Mouse (Mus musculus) thymus, postnatal 10 days (tissue): ENCODE data around the gene Fxyd1.

Experiments
- DNase-seq, 2 experiments: peaks; one replicate each; pipeline ENCODE4 v3.0.0; 2021; ENCODE audit warnings: low spot score in 2 of 2

Gene Fxyd1

DNA sequence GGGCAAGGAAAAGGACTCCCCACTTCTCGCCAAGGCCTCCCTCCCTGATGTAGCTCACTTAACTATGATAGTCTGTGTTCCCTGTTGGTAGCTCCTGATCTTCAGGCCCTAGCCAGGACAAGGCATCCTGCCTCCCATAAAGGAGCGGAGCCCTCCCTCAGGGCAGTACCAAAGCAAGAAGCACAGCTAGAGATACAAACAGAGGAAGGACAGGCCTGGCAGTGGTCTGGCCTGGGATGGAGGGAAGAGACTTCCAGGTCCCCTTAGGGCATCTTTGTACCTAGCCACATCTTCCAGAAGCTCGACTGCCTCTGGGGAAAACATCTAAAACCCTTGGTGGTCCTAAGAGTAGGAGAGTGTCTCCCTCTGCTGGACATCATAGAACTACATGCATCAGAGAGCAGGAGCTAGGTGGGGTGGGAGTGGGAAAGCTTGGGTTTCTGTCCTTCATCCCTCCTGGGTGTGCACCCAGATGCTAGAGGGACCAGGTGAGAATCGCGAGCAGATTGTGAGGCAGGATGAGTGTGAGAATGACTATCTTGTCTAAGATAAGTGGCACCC lies 21.0 kb upstream of the Fxyd1 start:
- DNase-seq = peak in 1 of 2 experiments; percentile 47

GRCm38 (mm10) chr7:31077470-31077869 lies 20.5 kb upstream of the Fxyd1 start:
- DNase-seq = no peak

GRCm38 (mm10) chr7:31076492-31076891 lies 19.5 kb upstream of the Fxyd1 start, which contains the start of gene Fxyd3:
Gene Fxyd3 (minus strand): TSS chr7:31076704.
- DNase-seq = no peak

DNA sequence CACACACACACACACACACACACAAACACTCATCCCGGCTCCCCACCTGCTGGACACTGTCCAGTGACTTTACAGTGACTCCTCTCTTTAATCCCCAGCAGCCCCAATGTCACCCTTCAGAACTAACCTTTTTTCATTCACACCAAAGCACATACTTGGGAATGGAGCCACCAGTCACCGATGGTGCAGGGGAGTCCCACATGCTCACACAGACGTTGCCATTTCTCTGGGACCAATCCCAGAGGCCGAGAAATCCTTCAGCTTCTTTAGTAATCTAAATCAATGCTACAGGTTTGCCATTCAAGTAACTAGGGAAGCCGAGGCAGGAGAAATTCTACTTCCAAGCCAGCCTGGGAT lies 17.7 kb upstream of the Fxyd1 start:
- DNase-seq = no peak

DNA sequence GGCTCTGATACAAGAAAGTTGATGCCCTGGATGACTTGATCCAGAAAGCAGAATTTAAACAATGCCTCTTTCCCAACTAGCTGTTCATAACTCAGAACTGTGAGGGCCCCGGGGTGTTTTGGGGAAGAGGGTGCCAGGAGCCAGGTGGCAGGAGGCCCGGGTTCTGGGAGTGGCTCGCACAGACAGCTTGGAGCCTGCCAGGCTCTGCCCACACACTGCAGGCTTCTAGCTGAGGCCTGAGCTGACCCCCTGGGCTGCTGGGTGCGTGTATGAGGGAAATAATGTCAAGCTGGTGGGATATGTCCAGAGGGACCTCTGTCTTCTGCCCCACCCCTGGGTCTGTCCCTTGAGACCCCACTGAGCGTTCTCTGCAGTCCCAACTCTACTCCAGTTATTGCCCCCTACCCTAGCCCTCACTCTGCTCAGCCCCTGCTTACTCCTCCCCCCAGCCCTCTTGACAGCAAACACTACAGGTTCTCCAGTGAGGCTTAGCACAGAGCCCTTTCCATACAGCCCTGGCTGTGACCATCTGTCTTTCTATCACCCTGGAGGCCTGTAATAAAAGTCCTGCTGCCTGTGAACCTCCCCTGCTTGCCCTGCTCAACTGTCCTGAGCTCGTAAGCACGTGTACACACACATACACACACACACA lies 17.2 kb upstream of the Fxyd1 start:
- no peak for DNase-seq

- no peak for DNase-seq
Measured at GRCm38 (mm10) chr7:31073546-31073945, 16.5 kb upstream of the Fxyd1 start.

DNA sequence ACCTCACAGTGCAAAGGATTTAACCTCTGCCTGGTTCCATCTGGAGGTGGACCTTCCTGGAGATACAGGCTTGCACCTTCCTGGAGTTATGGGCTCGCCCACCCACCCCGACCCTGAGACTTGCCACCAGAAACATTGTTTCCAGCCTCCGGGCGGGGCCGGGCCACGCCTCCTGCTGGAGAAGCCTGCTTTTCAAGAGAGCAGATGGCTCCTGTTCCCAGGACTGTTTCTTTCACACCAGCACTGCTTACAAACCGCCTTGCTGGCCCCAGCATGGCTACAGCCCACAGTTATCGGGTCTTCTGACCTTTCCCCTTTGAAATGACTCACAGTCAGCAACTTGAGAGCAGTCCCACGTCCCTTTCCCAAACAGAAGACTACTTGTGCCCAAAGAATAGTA lies 15.3 kb upstream of the Fxyd1 start:
- DNase-seq = no peak

GRCm38 (mm10) chr7:31070324-31070723 lies 13.3 kb upstream of the Fxyd1 start:
- no peak for DNase-seq

- no peak for DNase-seq
Measured at GRCm38 (mm10) chr7:31069491-31069890, 12.5 kb upstream of the Fxyd1 start.

- no peak for DNase-seq
Measured at GRCm38 (mm10) chr7:31067836-31068235, 10.8 kb upstream of the Fxyd1 start.

DNA sequence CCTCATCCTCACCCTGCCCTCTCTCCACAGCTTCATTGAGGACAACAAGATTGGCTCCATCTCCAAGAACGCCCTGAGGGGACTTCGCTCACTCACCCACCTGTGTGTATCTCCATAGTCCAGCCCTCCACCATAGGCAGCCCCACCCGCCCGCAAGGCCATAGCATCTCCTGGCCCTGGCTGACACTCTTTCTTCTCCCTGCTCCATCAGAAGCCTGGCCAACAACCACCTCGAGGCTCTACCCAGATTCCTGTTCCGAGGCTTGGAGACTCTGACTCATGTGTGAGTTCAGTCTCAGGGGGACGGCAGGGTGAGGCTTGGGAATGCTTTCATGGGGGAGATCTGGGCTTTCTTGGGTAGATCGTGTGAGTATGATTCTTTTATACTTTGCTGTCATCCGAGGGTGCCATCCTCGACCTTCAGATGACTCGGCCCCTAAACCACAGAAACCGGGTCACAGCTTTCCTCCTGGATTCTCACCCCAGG lies 6.1 kb upstream of the Fxyd1 start:
- DNase-seq = no peak

DNA sequence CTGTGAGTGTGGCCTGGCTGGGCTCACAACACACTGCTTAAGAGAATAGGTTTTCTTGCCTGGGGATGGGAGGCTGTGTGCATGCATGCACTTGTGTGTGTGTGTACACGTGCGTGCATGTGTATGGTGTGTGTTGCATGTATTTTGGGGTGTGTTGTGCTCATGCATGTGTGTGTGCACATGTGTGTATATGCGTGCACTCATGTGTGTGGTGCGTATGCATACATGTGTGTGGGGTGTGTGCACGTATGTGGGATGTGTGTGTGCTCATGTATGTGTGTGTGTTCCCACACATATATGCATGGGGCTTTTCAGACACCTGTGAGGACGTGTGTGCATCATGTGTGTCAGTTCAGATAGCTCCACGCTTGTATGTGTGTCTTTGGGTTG lies 3.6 kb upstream of the Fxyd1 start:
- no peak for DNase-seq

GRCm38 (mm10) chr7:31059919-31060620 lies 3.1 kb upstream of the Fxyd1 start:
- no peak for DNase-seq

DNA sequence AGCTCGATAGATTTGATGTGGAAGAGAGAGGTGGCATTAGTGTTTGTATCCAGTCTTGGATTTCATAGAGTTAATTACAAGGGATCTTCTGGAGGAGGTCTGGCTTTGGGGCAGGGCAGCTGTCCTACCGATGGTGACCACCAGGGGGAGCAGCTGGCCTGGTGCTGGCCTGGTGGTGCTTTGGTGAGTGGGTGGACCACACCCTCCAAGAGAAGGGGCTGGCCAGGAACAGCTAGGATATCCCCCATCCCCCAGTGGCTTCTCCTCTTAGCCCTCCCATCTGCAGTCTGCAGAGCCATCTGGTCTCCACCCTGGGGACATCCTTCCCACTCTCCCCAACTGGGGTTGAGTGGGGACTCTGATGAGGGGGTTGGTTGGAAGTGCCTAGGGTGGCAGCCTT lies 2.1 kb upstream of the Fxyd1 start, which contains the start of gene Lgi4:
Lgi4 (plus strand) TSS at position 235 of the 400 bp plus-strand sequence.
- DNase-seq = peak in 1 of 2 experiments; percentile 74

- no peak for DNase-seq
Measured at GRCm38 (mm10) chr7:31058211-31058610, 1.2 kb upstream of the Fxyd1 start.

DNA sequence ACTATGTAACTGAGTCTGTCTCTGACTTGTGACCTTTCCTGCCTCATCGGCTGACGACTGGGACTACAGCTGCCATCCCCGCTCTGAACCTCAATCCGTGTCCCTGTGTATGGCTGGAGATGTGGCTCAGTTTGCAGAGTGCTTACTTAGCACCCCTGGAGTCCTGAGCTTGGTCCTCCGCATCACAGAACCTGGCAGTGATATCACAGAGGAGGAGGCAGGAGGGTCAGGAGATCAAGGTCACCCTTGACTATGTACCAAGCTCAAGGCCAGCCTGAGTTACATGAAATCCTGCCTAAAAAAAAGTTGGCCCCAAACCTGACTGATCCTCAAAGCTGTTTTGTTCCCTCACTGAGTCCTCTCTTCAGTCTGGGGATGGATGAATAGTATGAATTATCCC lies 731 bp upstream of the Fxyd1 start:
- DNase-seq = no peak

- DNase-seq = no peak
Measured at GRCm38 (mm10) chr7:31056448-31056847, 551 bp downstream of the Fxyd1 start.

DNA sequence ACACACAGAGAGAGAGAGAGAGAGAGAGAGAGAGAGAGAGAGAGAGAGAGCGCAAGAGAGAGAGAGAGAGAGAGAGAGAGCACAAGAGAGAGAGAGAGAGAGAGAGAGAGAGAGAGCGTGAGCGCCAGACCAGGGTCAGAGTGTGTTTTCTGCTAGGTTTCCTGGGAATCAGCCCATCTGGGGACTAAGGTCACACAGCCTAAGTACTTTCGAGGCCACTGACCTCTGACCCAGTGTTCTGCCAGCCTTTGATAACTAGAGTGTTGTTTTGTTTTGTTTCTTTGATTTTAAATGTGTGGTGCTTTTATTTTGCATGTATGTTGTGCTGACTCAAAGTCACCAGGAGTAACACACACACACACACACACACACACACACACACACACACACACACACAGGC lies 1.1 kb downstream of the Fxyd1 start:
- no peak for DNase-seq

GRCm38 (mm10) chr7:31055354-31055824 lies 1.6 kb downstream of the Fxyd1 start:
- DNase-seq = no peak

DNA sequence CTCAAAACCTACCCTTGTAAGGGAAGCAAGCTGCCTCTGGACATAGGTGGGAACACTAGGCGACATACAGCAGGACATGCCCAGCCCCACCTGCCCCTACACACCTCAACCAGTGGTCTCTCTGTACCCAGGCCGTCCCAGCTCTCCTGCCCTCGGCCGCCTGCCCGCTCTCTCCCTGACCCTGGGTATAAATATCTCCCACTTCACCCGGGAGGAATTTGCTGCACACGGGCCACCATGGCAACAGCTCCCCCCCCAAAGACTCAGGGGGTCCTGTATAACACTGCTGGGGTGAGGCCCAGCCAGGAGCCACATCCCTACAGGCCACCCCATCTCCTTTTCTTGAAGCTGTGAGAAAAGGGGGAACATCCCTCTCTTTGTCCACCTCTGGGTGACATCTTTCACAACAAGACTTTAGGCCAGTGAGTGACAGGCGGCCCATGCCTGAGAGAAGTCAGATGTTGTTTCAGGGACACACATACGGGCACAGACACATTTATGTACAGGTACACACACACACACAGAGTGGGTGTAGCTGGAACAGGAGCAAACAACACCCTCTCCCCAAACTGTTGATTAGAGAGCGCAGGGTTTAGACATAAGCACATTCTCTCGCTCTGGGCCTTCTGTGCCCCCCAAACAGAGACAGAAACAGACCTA lies 2.2 kb downstream of the Fxyd1 start:
- no peak for DNase-seq

GRCm38 (mm10) chr7:31053882-31054447 lies 3.0 kb downstream of the Fxyd1 start:
- no peak for DNase-seq
